Mouse (Mus musculus): ENCODE measurements around the gene Dlec1. TPM values are rescaled to one million over a fixed set of nuclear protein-coding genes. Genes with fewer than 3 reads are reported as not detected.

The Dlec1 gene
- total RNA-seq, 2 experiments from 2014 or later: not detected

GRCm38 (mm10) chr9:119138836-119139235 is 36.6 kb downstream of the Dlec1 start:
- no peak for DNase-seq (ENCODE audit: low spot score)

DNA sequence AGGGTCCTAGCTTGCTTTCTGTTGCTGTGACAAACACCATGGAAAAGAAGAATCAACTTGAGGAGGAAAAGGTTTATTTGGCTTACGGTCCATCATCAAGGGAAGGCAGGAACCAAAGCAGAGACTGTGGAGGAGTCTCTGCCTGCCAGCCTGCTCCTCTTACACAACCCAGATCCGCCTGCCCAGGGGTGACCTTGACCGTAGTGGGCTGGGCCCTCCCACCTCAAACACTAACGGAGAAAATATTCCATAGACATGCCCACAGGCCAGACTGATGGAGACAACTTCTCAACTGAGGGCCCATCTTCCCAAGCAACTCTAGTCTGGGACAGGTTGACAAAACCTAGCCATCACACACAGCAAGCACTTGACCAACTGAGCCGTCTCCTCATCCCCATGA is 39.8 kb downstream of the Dlec1 start:
- no peak for DNase-seq (ENCODE audit: low spot score)

- no peak for DNase-seq (ENCODE audit: low spot score)
Measured at GRCm38 (mm10) chr9:119143372-119143771, 41.1 kb downstream of the Dlec1 start.

GRCm38 (mm10) chr9:119144696-119145095 is 42.4 kb downstream of the Dlec1 start:
- DNase-seq (ENCODE audit: low spot score): no peak

- DNase-seq (ENCODE audit: low spot score): no peak
Measured at GRCm38 (mm10) chr9:119145137-119145536, 42.9 kb downstream of the Dlec1 start.

- DNase-seq (ENCODE audit: low spot score): no peak
Measured at GRCm38 (mm10) chr9:119145638-119146037, 43.4 kb downstream of the Dlec1 start.

- DNase-seq (ENCODE audit: low spot score): no peak
Measured at GRCm38 (mm10) chr9:119146098-119146770, 44.0 kb downstream of the Dlec1 start.

GRCm38 (mm10) chr9:119149601-119150000 is 47.3 kb downstream of the Dlec1 start:
- peak; percentile 12 for DNase-seq (ENCODE audit: low spot score)

DNA sequence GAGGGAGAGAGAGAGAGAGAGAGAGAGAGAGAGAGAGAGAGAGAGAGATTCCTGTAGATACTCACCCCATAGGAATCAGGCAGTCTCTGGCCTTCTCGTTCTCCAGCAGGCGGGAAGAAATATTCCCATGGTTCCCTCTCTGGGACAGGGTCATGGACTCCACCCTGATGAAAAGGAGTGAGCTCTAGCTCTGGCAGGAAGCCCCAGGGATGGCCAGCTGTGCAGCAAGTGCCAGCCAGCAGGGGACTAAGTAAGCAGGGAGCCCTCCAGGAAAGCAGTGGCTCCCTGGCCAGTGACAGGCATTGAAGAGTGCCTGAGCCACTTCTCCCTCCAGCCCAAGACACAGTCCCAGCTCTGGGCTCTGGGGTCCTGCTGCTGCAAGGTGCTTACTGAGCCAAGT is 49.5 kb downstream of the Dlec1 start:
- DNase-seq (ENCODE audit: low spot score): no peak

- no peak for DNase-seq (ENCODE audit: low spot score)
Measured at GRCm38 (mm10) chr9:119155416-119155815, 53.1 kb downstream of the Dlec1 start.

DNA sequence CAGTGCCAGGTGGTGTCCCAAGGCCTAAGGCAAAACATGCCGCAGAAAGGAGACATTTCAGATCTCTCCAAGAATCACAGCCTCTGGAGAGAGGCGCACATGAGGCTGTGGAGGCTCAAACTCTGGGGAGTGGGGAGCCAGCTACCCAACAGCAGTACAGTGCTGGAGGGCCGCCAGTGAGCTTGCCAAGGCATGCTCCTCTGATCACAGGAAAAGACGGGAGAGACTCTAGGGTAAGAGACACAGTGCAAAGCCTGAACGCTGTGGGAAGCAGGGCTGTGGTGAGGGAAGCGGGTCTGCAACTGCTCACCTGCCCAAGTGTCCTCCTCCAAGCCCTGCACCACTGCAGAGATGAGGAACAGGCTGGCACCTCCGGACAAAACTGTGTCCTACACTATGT is 53.5 kb downstream of the Dlec1 start:
- DNase-seq (ENCODE audit: low spot score): no peak

- DNase-seq (ENCODE audit: low spot score): peak; percentile 83
Measured at GRCm38 (mm10) chr9:119156278-119157201, 54.3 kb downstream of the Dlec1 start, which contains the start of gene Acaa1b. TSS of gene Acaa1b (minus strand) at chr9:119157093.

- no peak for DNase-seq (ENCODE audit: low spot score)
Measured at GRCm38 (mm10) chr9:119158861-119159260, 56.6 kb downstream of the Dlec1 start, which contains the start of gene Gm47289. TSS of gene Gm47289 (plus strand) at chr9:119159161.

GRCm38 (mm10) chr9:119160689-119161088 is 58.4 kb downstream of the Dlec1 start:
- DNase-seq (ENCODE audit: low spot score): no peak

- DNase-seq (ENCODE audit: low spot score): no peak
Measured at GRCm38 (mm10) chr9:119164743-119165142, 62.5 kb downstream of the Dlec1 start.

DNA sequence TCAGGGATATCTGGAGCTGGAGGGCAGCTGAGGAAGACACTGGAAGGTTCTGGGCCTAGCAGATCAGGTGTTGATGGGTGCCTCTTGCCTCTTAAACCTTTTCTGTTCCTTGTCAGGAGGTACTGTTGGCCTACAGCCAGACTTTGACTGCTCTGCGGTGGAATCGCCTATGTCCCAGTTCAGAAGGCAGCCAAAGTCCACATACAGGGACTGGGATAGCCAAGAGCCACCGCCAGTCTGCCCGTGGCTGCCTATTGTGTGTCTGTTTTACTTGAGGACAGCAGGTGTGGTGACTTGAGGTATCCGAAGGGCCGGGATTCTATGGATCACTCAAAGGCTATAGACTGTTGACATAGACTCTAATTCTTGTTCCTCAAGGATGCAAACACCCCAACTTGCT is 63.3 kb downstream of the Dlec1 start:
- no peak for DNase-seq (ENCODE audit: low spot score)

GRCm38 (mm10) chr9:119167608-119168007 is 65.3 kb downstream of the Dlec1 start:
- no peak for DNase-seq (ENCODE audit: low spot score)

DNA sequence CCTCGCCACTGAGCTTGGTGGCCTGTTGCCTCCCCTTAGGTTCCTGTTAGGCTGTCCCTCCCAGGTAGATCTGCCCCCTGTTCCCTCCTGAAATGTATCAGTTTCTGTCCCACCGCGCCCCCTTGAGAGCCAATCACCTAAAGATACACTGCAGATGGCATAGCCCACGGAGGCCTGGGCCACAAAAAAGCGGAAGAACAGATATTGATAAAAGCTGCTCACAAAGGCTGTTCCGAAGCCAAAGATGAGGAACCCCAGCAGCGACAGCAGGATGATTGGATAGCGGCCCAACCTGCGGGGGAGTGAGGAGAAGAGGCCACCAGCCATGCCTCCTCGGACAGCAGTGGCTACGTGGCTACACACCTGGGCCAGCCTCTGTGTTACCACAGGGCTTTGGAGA is 77.0 kb downstream of the Dlec1 start:
- DNase-seq (ENCODE audit: low spot score): no peak

- DNase-seq (ENCODE audit: low spot score): peak; percentile 24
Measured at GRCm38 (mm10) chr9:119181241-119181728, 79.0 kb downstream of the Dlec1 start.

GRCm38 (mm10) chr9:119192202-119192990 is 90.1 kb downstream of the Dlec1 start:
- peak; percentile 13 for DNase-seq (ENCODE audit: low spot score)

Measured in gastrocnemius, adult 18-20 months (tissue).